Mouse (Mus musculus) heart, embryonic 10.5 days (tissue): ENCODE data around the gene Xcr1. TPM values are rescaled to one million over a fixed set of nuclear protein-coding genes. Genes with fewer than 3 reads are reported as not detected.

Experiments used
- DNase-seq: peaks from one replicate; pipeline ENCODE4 v3.0.0-alpha.2; 2017; ENCODE audit warnings: low spot score
- H3K27ac ChIP-seq: fragments of 300-500 bp; sonication (generic); 2 replicates; pipeline ENCODE4 v1.5.1; 2016; ENCODE audit warnings: mild to moderate bottlenecking
- H3K27me3 ChIP-seq: fragments of 300-500 bp; sonication (generic); 2 replicates; pipeline ENCODE4 v1.6.1; 2016; ENCODE audit warnings: mild to moderate bottlenecking; ENCODE audit not compliant: poor library complexity, insufficient read depth, severe bottlenecking
- H3K36me3 ChIP-seq: fragments of 300-500 bp; sonication (generic); 2 replicates; pipeline ENCODE4 v1.6.1; 2016; ENCODE audit warnings: mild to moderate bottlenecking, moderate library complexity
- H3K4me1 ChIP-seq: fragments of 300-500 bp; sonication (generic); 2 replicates; pipeline ENCODE4 v1.6.1; 2016; ENCODE audit warnings: mild to moderate bottlenecking
- H3K4me3 ChIP-seq: fragments of 300-500 bp; sonication (generic); 2 replicates; pipeline ENCODE4 v1.5.1; 2016; ENCODE audit warnings: mild to moderate bottlenecking, moderate library complexity
- H3K9me3 ChIP-seq: fragments of 300-500 bp; sonication (generic); 2 replicates; pipeline ENCODE4 v1.6.1; 2016; ENCODE audit warnings: mild to moderate bottlenecking, moderate library complexity
- WGBS: fragments of 180-500 bp; shearing (Covaris S2); methylation state at CpG from one replicate; pipeline ENCODE4 v1.1.7; 2016; 5-methylcytosine and 5-hydroxymethylcytosine counted together
- polyA plus RNA-seq: library from polyadenylated mRNA; unstranded; fragments of >200 nt; fragmentation: Nextera tagmentation; extraction: Ambion mirVana; gene quantifications from 2 replicates; pipeline ENCODE4 v1.2.1, GENCODE M21; 2016

The Xcr1 gene
- polyA plus RNA-seq, 1 experiment from 2014 or later = not detected

GRCm38 (mm10) chr9:123806267-123806666, 55.6 kb downstream of the Xcr1 start, which contains the start of gene Cxcr6:
Gene Cxcr6 (plus strand): TSS chr9:123806475.
- H3K4me3 ChIP-seq = no peak within 1 kb of the TSS
- H3K4me1 ChIP-seq = no peaks in the 10 kb centered on the region
- no peaks in the 10 kb centered on the region for H3K9me3 ChIP-seq
- no peak within 1 kb of the TSS for H3K27ac ChIP-seq
- no peaks in the 10 kb centered on the region for H3K27me3 ChIP-seq
- 87% methylated on average over 5 of the region's 5 CpGs for WGBS
- no peak for DNase-seq
- H3K36me3 ChIP-seq = peaks cover 34% of the 10 kb centered on the region

DNA sequence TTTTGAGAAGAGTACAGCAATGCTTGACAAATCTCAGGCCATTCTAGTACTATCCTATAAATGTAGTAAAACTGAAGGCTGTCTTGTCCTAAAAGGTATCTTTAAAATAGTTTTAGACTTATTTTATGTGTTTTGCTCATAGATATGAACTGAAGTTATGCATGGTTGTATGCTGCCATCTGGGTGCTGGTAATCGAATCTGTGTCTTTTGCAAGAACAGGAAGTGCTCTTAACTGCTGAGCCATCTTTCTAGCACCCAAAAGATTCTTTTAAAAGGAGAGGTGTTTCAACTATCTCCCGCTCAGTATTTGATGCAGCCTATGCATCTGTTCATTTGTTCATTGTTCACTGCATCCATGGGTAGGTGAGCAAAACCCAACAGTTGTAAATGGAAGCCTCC, 56.6 kb downstream of the Xcr1 start:
- H3K4me1 ChIP-seq = no peaks in the 10 kb centered on the region
- H3K27ac ChIP-seq = no peak overlapping the region
- H3K36me3 ChIP-seq = peaks cover 33% of the 10 kb centered on the region
- H3K9me3 ChIP-seq = no peaks in the 10 kb centered on the region
- DNase-seq = no peak
- H3K27me3 ChIP-seq = no peaks in the 10 kb centered on the region
- no peak overlapping the region for H3K4me3 ChIP-seq
- 90% methylated on average over 2 of the region's 2 CpGs for WGBS

GRCm38 (mm10) chr9:123802896-123803295, 58.9 kb downstream of the Xcr1 start:
- Histone ChIP-seq H3K36me3 (peaks cover 37% of the 10 kb centered on the region), H3K4me1 (no peaks in the 10 kb centered on the region), H3K27me3 (no peaks in the 10 kb centered on the region), H3K9me3 (no peaks in the 10 kb centered on the region), H3K27ac (no peak overlapping the region), H3K4me3 (no peak overlapping the region)
- DNase-seq = no peak

GRCm38 (mm10) chr9:123802421-123802820, 59.4 kb downstream of the Xcr1 start:
- H3K9me3 ChIP-seq = no peaks in the 10 kb centered on the region
- peaks cover 41% of the 10 kb centered on the region for H3K36me3 ChIP-seq
- 94% methylated on average over 2 of the region's 2 CpGs for WGBS
- DNase-seq = no peak
- H3K4me3 ChIP-seq = no peak overlapping the region
- no peaks in the 10 kb centered on the region for H3K4me1 ChIP-seq
- H3K27me3 ChIP-seq = no peaks in the 10 kb centered on the region
- no peak overlapping the region for H3K27ac ChIP-seq

Other genes starting within 250 kb of the Xcr1 start
- gene Slc6a20b, start 229.5 kb downstream of the Xcr1 start, polyA plus RNA-seq = 0.16 and 0.35 TPM in 2 replicates
- not detected in 2 replicates for gene Ccr9, start 183.6 kb downstream of the Xcr1 start, polyA plus RNA-seq
- gene Slc6a20a, start 183.1 kb downstream of the Xcr1 start, polyA plus RNA-seq = not detected in 2 replicates
- 26.5 and 28.4 TPM in 2 replicates for gene Lztfl1, start 144.3 kb downstream of the Xcr1 start, polyA plus RNA-seq
- gene Cxcr6, start 55.6 kb downstream of the Xcr1 start, polyA plus RNA-seq = 0.09 and 0.26 TPM in 2 replicates
- 20.5 and 31.8 TPM in 2 replicates for gene Fyco1, start 10.1 kb downstream of the Xcr1 start, polyA plus RNA-seq
- 0.07 and 0.35 TPM in 2 replicates for gene Ccr1, start 106.7 kb upstream of the Xcr1 start, polyA plus RNA-seq
- gene Ccr1l1, start 116.4 kb upstream of the Xcr1 start, polyA plus RNA-seq = 0.12 TPM in 1 of 2 replicates, not detected in the other
- 0.06 TPM in 1 of 2 replicates, not detected in the other for gene Ccr3, start 159.9 kb upstream of the Xcr1 start, polyA plus RNA-seq
- gene Ccr2, start 239.9 kb upstream of the Xcr1 start, polyA plus RNA-seq = 0.09 and 0.12 TPM in 2 replicates